9 mouse cellular contexts compared by ENCODE assay signal in genomic region chr11:8579789-8580188, GRCm38 (mm10).
DNase-seq lines count a peak whose midpoint lies in the region; ATAC-seq and TF ChIP-seq lines count a peak whose summit lies in the region.
"Had no signal": no experiment of that assay in that cellular context is flagged by ENCODE, and none has a peak within 500 bp of the region (broad histone marks: within the 10 kb centered on the region; RNA-seq: fewer than 3 reads in every experiment).

No protein-coding gene starts in this region.

- POLR2A ChIA-PET in Patski (lab: Charles Lee): no interaction called here

- H3ac ChIP-seq in C2C12 (ENCODE audit: control insufficient read depth, insufficient read length, low read depth): peak overlapping the region; percentile 41

- peaks cover 57% of the 10 kb centered on the region for H3K79me2 ChIP-seq in C2C12 (ENCODE audit: control insufficient read depth, insufficient read depth)

- TF ChIP-seq EP300 in lung, postnatal 0 days (IDR thresholded peaks at IDR 0.05): peak; percentile 78

- peak; percentile 72 for DNase-seq in Patski (ENCODE audit: low read depth, low spot score)
- no peak for DNase-seq in heart, embryonic 10.5 days (ENCODE audit: low spot score)
- peak; percentile 94 for DNase-seq in lung, postnatal 0 days (ENCODE audit: low spot score)
- DNase-seq in thymus, postnatal 14 days: no peak
- DNase-seq in right cerebral cortex, postnatal 25 days: no peak
- DNase-seq: spleen, adult 18-20 months had no signal

- peaks cover 7% of the 10 kb centered on the region for H3K79me3 ChIP-seq in C2C12 (ENCODE audit: low read depth)

- peaks cover 68% of the 10 kb centered on the region for H3K4me1 ChIP-seq in heart, embryonic 10.5 days
- H3K4me1 ChIP-seq in lung, postnatal 0 days (ENCODE audit: insufficient read depth, low read depth, low read length): peaks cover 11% of the 10 kb centered on the region; the same call in 1 of the 2 replicates
- H3K4me1 ChIP-seq in forebrain, embryonic 16.5 days (replicated peaks; ENCODE audit: control insufficient read depth, insufficient read depth, low read length): no peaks in the 10 kb centered on the region

- H3K4me2 ChIP-seq in lung, postnatal 0 days (replicated peaks; ENCODE audit: low read depth, low read length): no peak overlapping the region
- no peak overlapping the region for H3K4me2 ChIP-seq in forebrain, embryonic 16.5 days (ENCODE audit: low read length)
- H3K4me2 ChIP-seq: hindbrain, embryonic 12.5 days had no signal

- peak overlapping the region; percentile 76 for H3K27ac ChIP-seq in heart, embryonic 10.5 days
- H3K27ac ChIP-seq in lung, postnatal 0 days (ENCODE audit: low read length): peak overlapping the region; percentile 64
- no peak overlapping the region for H3K27ac ChIP-seq in forebrain, embryonic 16.5 days (ENCODE audit: low read length)
- H3K27ac ChIP-seq: hindbrain, embryonic 12.5 days had no signal

- CTCF ChIA-PET in Patski (lab: Charles Lee): interaction anchor here (0.6 to 1.6 kb wide), 11 partner anchors 10 to 378 kb away, joined by 3 to 9 read pairs (median 4); no protein-coding TSS in a partner anchor

- no peak overlapping the region for H3K4me3 ChIP-seq in C2C12 (ENCODE audit: insufficient read depth, poor library complexity, severe bottlenecking)
- no peak overlapping the region for H3K4me3 ChIP-seq in heart, embryonic 10.5 days
- no peak overlapping the region for H3K4me3 ChIP-seq in lung, postnatal 0 days (ENCODE audit: low read depth, low read length)
- H3K4me3 ChIP-seq in forebrain, embryonic 16.5 days (replicated peaks; ENCODE audit: low read length): no peak overlapping the region
- H3K4me3 ChIP-seq: hindbrain, embryonic 12.5 days had no signal

- ATAC-seq in Patski: peak; percentile 82
- ATAC-seq in lung, postnatal 0 days: peak; percentile 91
- no peak for ATAC-seq in forebrain, embryonic 16.5 days

- 24% methylated on average over 5 of the region's 5 CpGs for WGBS in heart, embryonic 10.5 days
- WGBS in lung, postnatal 0 days: 11% methylated on average over 5 of the region's 5 CpGs
- 83% methylated on average over 5 of the region's 5 CpGs for WGBS in forebrain, embryonic 16.5 days

- in situ Hi-C loops in Patski (cut with MboI; ENCODE audit: low pct_unique_long_range_greater_than_20kb): no loop called here

- no peaks in the 10 kb centered on the region for H3K9me3 ChIP-seq in heart, embryonic 10.5 days
- no peaks in the 10 kb centered on the region for H3K9me3 ChIP-seq in lung, postnatal 0 days (ENCODE audit: low read length)
- no peaks in the 10 kb centered on the region for H3K9me3 ChIP-seq in forebrain, embryonic 16.5 days (ENCODE audit: control insufficient read depth, low read length)
- H3K9me3 ChIP-seq: hindbrain, embryonic 12.5 days had no signal

- peaks cover 6% of the 10 kb centered on the region for H3K36me3 ChIP-seq in C2C12 (ENCODE audit: control insufficient read depth, insufficient read depth)
- H3K36me3 ChIP-seq in heart, embryonic 10.5 days: no peaks in the 10 kb centered on the region; the same call in 1 of the 2 replicates
- no peaks in the 10 kb centered on the region for H3K36me3 ChIP-seq in lung, postnatal 0 days (ENCODE audit: insufficient read depth, low read length)
- H3K36me3 ChIP-seq in forebrain, embryonic 16.5 days (ENCODE audit: control insufficient read depth, insufficient read depth): no peaks in the 10 kb centered on the region
- H3K36me3 ChIP-seq: hindbrain, embryonic 12.5 days had no signal

- no peaks in the 10 kb centered on the region for H3K27me3 ChIP-seq in C2C12 (ENCODE audit: control insufficient read depth, insufficient read depth, insufficient read length)
- H3K27me3 ChIP-seq in Patski: no peaks in the 10 kb centered on the region
- no peaks in the 10 kb centered on the region for H3K27me3 ChIP-seq in heart, embryonic 10.5 days (ENCODE audit: insufficient read depth, poor library complexity, severe bottlenecking)
- no peaks in the 10 kb centered on the region for H3K27me3 ChIP-seq in lung, postnatal 0 days (replicated peaks; ENCODE audit: insufficient read depth, low read length)
- no peaks in the 10 kb centered on the region for H3K27me3 ChIP-seq in forebrain, embryonic 16.5 days (replicated peaks; ENCODE audit: control insufficient read depth, insufficient read depth, low read length)
- H3K27me3 ChIP-seq: hindbrain, embryonic 12.5 days had no signal

- H3K9ac ChIP-seq in lung, postnatal 0 days (replicated peaks; ENCODE audit: low read depth): no peak overlapping the region
- no peak overlapping the region for H3K9ac ChIP-seq in forebrain, embryonic 16.5 days (replicated peaks; ENCODE audit: low read depth, low read length)
- H3K9ac ChIP-seq: hindbrain, embryonic 12.5 days had no signal

- TF ChIP-seq CTCF in C2C12 (IDR thresholded peaks at IDR 0.05; ENCODE audit: control insufficient read depth, insufficient read depth, insufficient read length): peak; percentile 7
- no peak for TF ChIP-seq CTCF in Patski (IDR thresholded peaks at IDR 0.05)
- peak; percentile 54 for TF ChIP-seq CTCF in lung, postnatal 0 days (IDR thresholded peaks at IDR 0.05)

TF ChIP-seq in C2C12, 6 proteins besides CTCF, POLR2A, EP300 and RAD21:
- TF ChIP-seq MYOD1 (IDR thresholded peaks at IDR 0.05; ENCODE audit: control insufficient read depth, insufficient read length, low read depth) (peak; percentile 35), MAX (IDR thresholded peaks at IDR 0.05) (peak; percentile 88), USF1 (IDR thresholded peaks at IDR 0.05; ENCODE audit: low read depth) (no peak), FOSL1 (IDR thresholded peaks at IDR 0.05; ENCODE audit: insufficient read depth, low read length, poor library complexity, severe bottlenecking) (peak; percentile 89), CEBPB (IDR thresholded peaks at IDR 0.05; ENCODE audit: low read depth) (peak; percentile 87), MYOG (IDR thresholded peaks at IDR 0.05; ENCODE audit: control insufficient read depth, extremely low read depth, insufficient read length) (no peak)

Comparison
In these comparisons a context has a peak if more than half of its experiments do, and no peak if none do; other contexts are left out.
1. DNase-seq: peak in Patski (single experiment) and lung, postnatal 0 days (single experiment); none in heart, embryonic 10.5 days (single experiment), thymus, postnatal 14 days (single experiment) and right cerebral cortex, postnatal 25 days (single experiment).